Mouse (Mus musculus) limb, embryonic 11.5 days (tissue): ENCODE results near the gene Serinc1. TPM values are rescaled to one million over a fixed set of nuclear protein-coding genes. Genes with fewer than 3 reads are reported as not detected.

Source experiments
- polyA plus RNA-seq: library from polyadenylated mRNA; unstranded; fragments of >200 nt; fragmentation: Nextera tagmentation; extraction: Ambion mirVana; gene quantifications from 2 replicates; pipeline ENCODE4 v1.2.1, GENCODE M21; 2014

Serinc1 gene
- polyA plus RNA-seq, 1 experiment from 2014 or later = 152 TPM

Other genes starting within 250 kb of the Serinc1 start
- 45.3 and 49.7 TPM in 2 replicates for gene Hsf2, start 46.1 kb downstream of the Serinc1 start, polyA plus RNA-seq
- gene Pkib, start 99.5 kb upstream of the Serinc1 start, polyA plus RNA-seq = 0.17 and 0.26 TPM in 2 replicates